Mouse (Mus musculus): ENCODE results near the gene Smarcd3. TPM values are rescaled to one million over a fixed set of nuclear protein-coding genes. Genes with fewer than 3 reads are reported as not detected.
A peak's percentile ranks its signal among the peaks of the same experiment; 100 is the strongest.

The Smarcd3 gene
- polyA plus RNA-seq, 1 experiment from 2014 or later, result 181 TPM

DNA sequence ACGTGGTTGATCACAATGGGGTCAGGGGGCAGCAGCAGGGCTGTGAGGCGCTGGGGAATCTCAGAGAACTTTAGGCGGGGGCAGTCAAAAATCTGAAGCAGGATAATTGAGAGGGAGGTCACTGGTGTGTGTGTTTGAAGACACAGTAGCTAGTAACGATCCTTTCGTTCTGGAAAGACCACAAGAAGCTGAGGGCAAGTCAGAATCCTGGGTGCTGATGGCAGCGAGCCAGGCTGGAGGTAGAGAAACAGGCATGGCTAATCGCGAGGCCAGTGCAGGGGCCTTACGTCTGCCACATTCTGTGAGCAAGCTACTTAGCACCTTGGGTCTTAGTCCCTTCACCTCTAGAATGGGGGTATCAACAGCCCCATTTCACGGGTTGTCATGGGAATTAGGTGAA, 30.3 kb downstream of the Smarcd3 start:
- WGBS, result 67% methylated on average over 10 of the region's 10 CpGs
- Histone ChIP-seq H3K4me1 (replicated peaks; ENCODE audit: control insufficient read depth, insufficient read depth, low read length) (peaks cover 44% of the 10 kb centered on the region), H3K9ac (replicated peaks; ENCODE audit: low read depth, low read length) (no peak overlapping the region), H3K36me3 (ENCODE audit: control insufficient read depth, insufficient read depth) (peaks cover 25% of the 10 kb centered on the region), H3K4me2 (ENCODE audit: low read length) (no peak overlapping the region), H3K9me3 (ENCODE audit: control insufficient read depth, low read length) (no peaks in the 10 kb centered on the region), H3K4me3 (replicated peaks; ENCODE audit: low read length) (no peak overlapping the region), H3K27ac (ENCODE audit: low read length) (no peak overlapping the region), H3K27me3 (replicated peaks; ENCODE audit: control insufficient read depth, insufficient read depth, low read length) (no peaks in the 10 kb centered on the region)
- no peak for ATAC-seq

DNA sequence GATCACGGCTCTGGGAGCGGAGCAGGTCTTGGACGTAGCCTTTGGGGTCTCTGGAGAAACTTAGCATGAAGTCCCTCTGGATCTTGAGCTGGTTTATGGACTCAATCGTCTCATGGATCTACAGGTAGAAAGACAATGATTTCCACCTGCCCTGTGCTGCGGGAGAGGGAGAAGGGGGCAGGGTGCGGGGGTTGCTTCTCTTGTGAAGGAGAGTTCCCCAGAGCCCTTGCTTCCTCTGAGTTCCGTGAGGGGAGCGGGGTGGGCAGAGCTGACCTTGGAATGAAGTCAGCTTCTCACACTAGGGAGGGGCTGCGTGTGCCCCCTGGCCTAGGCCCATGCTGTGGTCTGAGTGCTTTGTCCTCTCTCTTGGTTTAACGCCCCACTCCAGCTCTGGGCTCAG, 31.0 kb downstream of the Smarcd3 start:
- 82% methylated on average over 10 of the region's 10 CpGs for WGBS
- Histone ChIP-seq H3K36me3 (ENCODE audit: control insufficient read depth, insufficient read depth) (peaks cover 25% of the 10 kb centered on the region), H3K27me3 (replicated peaks; ENCODE audit: control insufficient read depth, insufficient read depth, low read length) (no peaks in the 10 kb centered on the region), H3K27ac (ENCODE audit: low read length) (no peak overlapping the region), H3K4me3 (replicated peaks; ENCODE audit: low read length) (no peak overlapping the region), H3K9me3 (ENCODE audit: control insufficient read depth, low read length) (no peaks in the 10 kb centered on the region), H3K4me1 (replicated peaks; ENCODE audit: control insufficient read depth, insufficient read depth, low read length) (peaks cover 40% of the 10 kb centered on the region), H3K4me2 (ENCODE audit: low read length) (no peak overlapping the region), H3K9ac (replicated peaks; ENCODE audit: low read depth, low read length) (no peak overlapping the region)
- ATAC-seq, result no peak

DNA sequence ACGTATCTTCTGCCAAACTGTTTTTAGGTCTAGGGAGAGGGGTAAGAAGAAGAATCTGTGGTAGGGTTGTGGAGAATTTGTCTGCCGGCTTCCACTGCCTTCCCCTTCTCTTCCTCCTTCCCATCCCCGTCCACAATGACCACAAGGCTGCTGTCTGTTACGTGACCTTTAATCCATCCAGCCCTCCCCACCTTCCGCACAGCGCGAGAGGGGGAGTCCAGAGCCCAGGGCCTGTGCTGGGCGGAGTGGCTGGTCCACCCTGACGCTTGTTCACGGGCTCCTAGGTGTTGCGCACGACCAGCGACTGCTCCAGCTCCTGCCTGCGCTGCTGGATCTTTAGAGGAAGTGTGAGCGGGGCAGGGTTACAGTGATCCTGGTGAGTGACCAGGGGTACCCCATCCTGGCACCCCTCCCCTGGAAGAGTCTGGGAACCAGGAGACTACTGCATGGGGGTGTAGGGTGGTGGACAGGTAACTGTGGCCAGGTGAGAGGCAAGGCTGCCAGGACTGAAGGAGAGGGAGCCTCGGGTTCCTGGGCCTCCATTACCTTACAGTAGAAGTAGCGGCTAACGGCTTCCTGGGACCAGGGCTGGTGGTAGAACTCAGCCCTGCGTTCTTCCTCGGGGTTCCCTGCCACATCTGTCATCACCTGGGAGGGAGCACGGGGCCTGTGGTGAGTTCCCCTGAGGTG, 31.6 kb downstream of the Smarcd3 start:
- 66% methylated on average over 21 of the region's 21 CpGs for WGBS
- Histone ChIP-seq H3K27me3 (replicated peaks; ENCODE audit: control insufficient read depth, insufficient read depth, low read length) (no peaks in the 10 kb centered on the region), H3K9me3 (ENCODE audit: control insufficient read depth, low read length) (no peaks in the 10 kb centered on the region), H3K9ac (replicated peaks; ENCODE audit: low read depth, low read length) (no peak overlapping the region), H3K4me1 (replicated peaks; ENCODE audit: control insufficient read depth, insufficient read depth, low read length) (peaks cover 41% of the 10 kb centered on the region), H3K36me3 (ENCODE audit: control insufficient read depth, insufficient read depth) (peaks cover 25% of the 10 kb centered on the region), H3K27ac (ENCODE audit: low read length) (no peak overlapping the region), H3K4me2 (ENCODE audit: low read length) (no peak overlapping the region), H3K4me3 (replicated peaks; ENCODE audit: low read length) (no peak overlapping the region)
- no peak for ATAC-seq

DNA sequence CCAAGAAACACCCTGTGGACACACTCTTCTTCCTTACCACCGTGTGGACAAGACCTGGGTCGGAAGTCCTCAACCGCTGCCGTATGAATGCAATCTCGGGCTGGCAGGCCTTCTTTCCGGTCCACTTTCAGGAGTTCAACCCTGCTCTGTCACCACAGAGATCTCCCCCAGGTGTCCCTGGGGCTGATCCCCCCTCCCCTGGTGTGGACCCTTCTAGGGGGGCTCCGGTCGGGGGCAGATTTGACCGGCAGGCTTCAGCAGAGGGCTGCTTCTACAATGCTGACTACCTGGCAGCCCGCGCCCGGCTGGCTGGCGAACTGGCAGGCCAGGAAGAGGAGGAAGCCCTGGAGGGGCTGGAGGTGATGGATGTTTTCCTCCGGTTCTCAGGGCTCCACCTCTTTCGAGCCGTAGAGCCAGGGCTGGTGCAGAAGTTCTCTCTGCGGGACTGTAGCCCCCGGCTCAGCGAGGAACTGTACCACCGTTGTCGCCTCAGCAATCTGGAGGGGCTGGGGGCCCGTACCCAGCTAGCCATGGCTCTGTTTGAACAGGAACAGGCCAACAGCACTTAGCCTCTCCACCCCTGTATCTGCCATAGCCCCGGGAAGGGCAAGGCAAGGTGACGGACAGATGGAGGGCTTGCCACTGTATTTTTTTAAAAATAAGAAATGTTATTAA, 32.3 kb downstream of the Smarcd3 start:
- 70% methylated on average over 24 of the region's 24 CpGs for WGBS
- no peak overlapping the region for H3K9ac ChIP-seq (replicated peaks; ENCODE audit: low read depth, low read length)
- H3K36me3 ChIP-seq (ENCODE audit: control insufficient read depth, insufficient read depth), result peaks cover 25% of the 10 kb centered on the region

DNA sequence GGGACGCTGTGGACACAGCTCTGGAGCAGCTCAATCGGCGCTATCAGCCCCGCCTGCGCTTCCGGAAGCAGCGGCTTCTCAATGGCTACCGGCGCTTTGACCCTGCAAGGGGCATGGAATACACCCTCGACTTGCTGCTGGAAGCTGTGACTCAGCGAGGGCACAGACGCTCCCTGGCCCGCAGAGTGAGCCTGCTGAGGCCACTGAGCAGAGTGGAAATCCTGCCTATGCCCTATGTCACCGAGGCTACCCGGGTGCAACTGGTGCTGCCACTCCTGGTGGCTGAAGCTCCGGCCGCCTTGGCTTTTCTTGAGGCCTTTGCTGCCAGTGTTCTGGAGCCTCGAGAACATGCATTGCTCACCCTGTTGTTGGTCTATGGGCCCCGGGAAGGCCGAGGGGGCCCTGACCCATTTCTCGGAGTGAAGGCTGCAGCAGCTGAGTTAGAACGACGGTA, 32.9 kb downstream of the Smarcd3 start:
- H3K36me3 ChIP-seq (ENCODE audit: control insufficient read depth, insufficient read depth), result peaks cover 25% of the 10 kb centered on the region
- peaks cover 37% of the 10 kb centered on the region for H3K4me1 ChIP-seq (replicated peaks; ENCODE audit: control insufficient read depth, insufficient read depth, low read length)
- no peak overlapping the region for H3K4me2 ChIP-seq (ENCODE audit: low read length)
- no peak overlapping the region for H3K27ac ChIP-seq (ENCODE audit: low read length)
- H3K9me3 ChIP-seq (ENCODE audit: control insufficient read depth, low read length), result no peaks in the 10 kb centered on the region
- no peak overlapping the region; the same call in 1 of the 2 replicates for H3K9ac ChIP-seq (replicated peaks; ENCODE audit: low read depth, low read length)
- WGBS, result 28% methylated on average over 23 of the region's 23 CpGs
- ATAC-seq, result no peak
- H3K4me3 ChIP-seq (replicated peaks; ENCODE audit: low read length), result no peak overlapping the region
- H3K27me3 ChIP-seq (replicated peaks; ENCODE audit: control insufficient read depth, insufficient read depth, low read length), result no peaks in the 10 kb centered on the region

More for the DNA sequence above, 32.3 kb downstream of the Smarcd3 start:
- H3K4me3 ChIP-seq (replicated peaks; ENCODE audit: low read length), result no peak overlapping the region
- no peaks in the 10 kb centered on the region for H3K27me3 ChIP-seq (replicated peaks; ENCODE audit: control insufficient read depth, insufficient read depth, low read length)
- peaks cover 41% of the 10 kb centered on the region for H3K4me1 ChIP-seq (replicated peaks; ENCODE audit: control insufficient read depth, insufficient read depth, low read length)
- ATAC-seq, result no peak
- no peak overlapping the region for H3K4me2 ChIP-seq (ENCODE audit: low read length)
- H3K9me3 ChIP-seq (ENCODE audit: control insufficient read depth, low read length), result no peaks in the 10 kb centered on the region
- no peak overlapping the region for H3K27ac ChIP-seq (ENCODE audit: low read length)

DNA sequence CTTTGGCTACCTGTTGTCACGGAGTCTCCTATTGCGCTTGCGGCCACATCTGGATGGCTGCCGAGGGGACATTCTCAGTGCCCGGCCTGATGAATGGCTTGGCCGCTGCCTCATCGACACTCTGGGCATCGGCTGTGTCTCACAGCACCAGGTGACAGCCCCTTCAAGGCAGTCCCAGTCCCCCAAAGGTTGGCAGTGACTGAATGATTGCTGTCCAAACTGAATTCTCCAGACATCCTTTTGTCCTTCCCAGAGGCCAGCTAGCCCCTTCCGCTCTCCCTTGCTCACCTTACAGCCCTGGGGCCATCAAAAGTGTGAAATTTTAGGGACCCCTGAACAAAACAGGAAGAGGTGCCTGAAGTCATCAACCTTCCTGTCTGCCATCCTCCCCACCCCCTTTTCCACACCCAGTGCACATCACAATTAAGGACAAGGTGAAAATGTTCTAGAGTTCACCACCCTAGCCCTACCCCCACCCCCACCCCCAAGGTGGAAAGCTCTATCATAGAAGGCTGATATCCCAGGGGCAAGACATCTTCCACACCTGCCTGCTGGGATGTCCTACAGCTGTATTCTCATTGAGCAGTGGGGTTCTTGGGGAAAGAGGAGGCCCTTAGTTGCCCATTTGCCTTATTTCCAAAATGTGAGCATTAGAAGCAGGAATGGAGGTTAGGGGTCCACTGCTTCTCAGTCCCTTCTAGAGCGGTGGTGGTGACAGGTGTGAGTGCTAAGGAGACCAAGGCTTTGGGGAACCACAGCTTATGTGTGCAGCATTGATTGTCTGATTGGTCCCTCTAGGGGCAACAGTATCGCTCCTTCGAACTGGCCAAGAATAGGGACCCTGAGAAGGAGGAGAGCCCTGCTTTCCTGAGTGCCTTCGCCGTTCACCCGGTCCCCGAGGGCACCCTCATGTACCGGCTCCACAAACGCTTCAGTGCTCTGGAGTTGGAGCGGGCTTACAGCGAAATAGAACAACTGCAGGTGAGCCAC, 34.4 kb downstream of the Smarcd3 start:
- Histone ChIP-seq H3K27ac (ENCODE audit: low read length) (no peak overlapping the region), H3K4me2 (ENCODE audit: low read length) (no peak overlapping the region), H3K9me3 (ENCODE audit: control insufficient read depth, low read length) (no peaks in the 10 kb centered on the region), H3K27me3 (replicated peaks; ENCODE audit: control insufficient read depth, insufficient read depth, low read length) (no peaks in the 10 kb centered on the region), H3K36me3 (ENCODE audit: control insufficient read depth, insufficient read depth) (peaks cover 22% of the 10 kb centered on the region), H3K4me3 (replicated peaks; ENCODE audit: low read length) (no peak overlapping the region), H3K9ac (replicated peaks; ENCODE audit: low read depth, low read length) (no peak overlapping the region), H3K4me1 (replicated peaks; ENCODE audit: control insufficient read depth, insufficient read depth, low read length) (peaks cover 27% of the 10 kb centered on the region)
- no peak for ATAC-seq
- 85% methylated on average over 20 of the region's 20 CpGs for WGBS

DNA sequence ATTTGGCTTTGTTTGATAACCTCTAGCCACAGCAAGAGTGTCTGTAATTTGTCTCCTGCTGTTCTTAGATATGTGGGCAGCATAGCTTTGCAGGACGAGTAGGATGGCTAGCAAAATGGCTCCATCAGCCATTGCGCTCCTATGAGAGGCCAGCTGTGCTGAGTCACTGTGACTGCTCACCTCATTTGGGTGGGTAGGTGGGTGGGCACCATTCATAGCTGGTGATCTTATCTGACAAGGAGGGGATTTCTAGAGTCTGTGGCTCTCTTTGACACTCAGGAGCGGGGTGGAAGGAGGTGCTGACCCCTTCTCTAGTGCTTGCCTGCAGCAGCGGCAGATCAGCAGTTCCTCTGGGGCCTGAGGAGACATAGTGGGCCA, 37.0 kb downstream of the Smarcd3 start:
- Histone ChIP-seq H3K9ac (replicated peaks; ENCODE audit: low read depth, low read length) (peak overlapping the region; percentile 86), H3K36me3 (ENCODE audit: control insufficient read depth, insufficient read depth) (peaks cover 5% of the 10 kb centered on the region), H3K4me1 (replicated peaks; ENCODE audit: control insufficient read depth, insufficient read depth, low read length) (peaks cover 26% of the 10 kb centered on the region), H3K27ac (ENCODE audit: low read length) (0 out of 2 replicates have a peak overlapping the region, but pooled peaks have one; percentile 75), H3K4me3 (replicated peaks; ENCODE audit: low read length) (peak overlapping the region; percentile 73), H3K27me3 (replicated peaks; ENCODE audit: control insufficient read depth, insufficient read depth, low read length) (no peaks in the 10 kb centered on the region), H3K9me3 (ENCODE audit: control insufficient read depth, low read length) (no peaks in the 10 kb centered on the region), H3K4me2 (ENCODE audit: low read length) (peak overlapping the region; percentile 72)
- no peak for ATAC-seq
- 25% methylated on average over 4 of the region's 4 CpGs for WGBS

DNA sequence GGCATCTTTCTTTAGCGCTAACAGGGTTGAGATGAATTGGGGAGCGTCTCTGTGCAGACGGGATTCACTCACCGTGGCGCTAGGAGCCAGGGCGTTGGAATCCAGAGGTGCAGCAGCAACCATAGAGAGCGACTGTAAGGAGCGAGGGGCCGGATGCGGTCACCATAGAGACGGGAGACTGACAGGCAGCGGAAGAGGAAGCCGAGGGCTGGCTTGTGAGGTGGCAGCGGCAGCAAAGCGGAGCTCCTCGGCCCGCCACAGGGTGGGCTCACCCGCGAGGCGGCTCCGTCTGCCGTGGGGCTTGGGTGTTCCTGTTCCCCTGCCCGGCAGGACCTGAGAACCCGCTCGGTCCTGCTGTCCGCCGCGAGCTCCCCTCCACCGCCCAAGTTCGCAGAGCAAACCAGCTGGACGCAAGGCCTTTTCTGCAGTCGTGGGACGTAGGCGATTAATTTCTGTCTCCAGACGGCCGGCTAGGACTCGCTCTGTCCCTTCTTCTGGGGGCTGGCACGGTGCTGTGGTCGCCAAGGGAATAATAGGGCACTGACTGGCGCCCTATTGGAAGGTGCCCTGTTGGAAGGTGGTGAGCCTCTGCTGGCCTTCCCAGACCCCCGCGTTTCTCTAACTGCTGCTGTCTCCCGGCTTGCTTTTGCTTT, 37.5 kb downstream of the Smarcd3 start, which contains the start of gene Chpf2:
Gene Chpf2 (plus strand): TSS at position 195 of the 653 bp plus-strand sequence.
- H3K4me1 ChIP-seq (replicated peaks; ENCODE audit: control insufficient read depth, insufficient read depth, low read length), result peaks cover 24% of the 10 kb centered on the region
- peak within 1 kb of the TSS; percentile 75 for H3K27ac ChIP-seq (ENCODE audit: low read length)
- no peaks in the 10 kb centered on the region for H3K27me3 ChIP-seq (replicated peaks; ENCODE audit: control insufficient read depth, insufficient read depth, low read length)
- peak within 1 kb of the TSS; percentile 72 for H3K4me2 ChIP-seq (ENCODE audit: low read length)
- H3K4me3 ChIP-seq (replicated peaks; ENCODE audit: low read length), result peak within 1 kb of the TSS; percentile 73
- peak; percentile 96 for ATAC-seq
- peak within 1 kb of the TSS; percentile 86 for H3K9ac ChIP-seq (replicated peaks; ENCODE audit: low read depth, low read length)
- H3K36me3 ChIP-seq (ENCODE audit: control insufficient read depth, insufficient read depth), result peaks cover 5% of the 10 kb centered on the region
- H3K9me3 ChIP-seq (ENCODE audit: control insufficient read depth, low read length), result no peaks in the 10 kb centered on the region
- under 1% methylated on average over 43 of the region's 43 CpGs for WGBS
